Mouse (Mus musculus): ENCODE data around the gene Srpr.

Gene Srpr

GRCm38 (mm10) chr9:35199772-35200471, at the start of gene Srpr, which contains the start of gene Tirap:
Gene Srpr (plus strand): TSS chr9:35200175.
Gene Tirap (minus strand): TSS chr9:35200291.
- peak; percentile 96 for DNase-seq (ENCODE audit: extremely low spot score, low spot score)

- DNase-seq (ENCODE audit: extremely low spot score, low spot score): no peak
Observed at GRCm38 (mm10) chr9:35152923-35153322, 47.1 kb upstream of the Srpr start.

GRCm38 (mm10) chr9:35156002-35156710, 43.8 kb upstream of the Srpr start:
- no peak for DNase-seq (ENCODE audit: extremely low spot score, low spot score)

GRCm38 (mm10) chr9:35156862-35157261, 43.1 kb upstream of the Srpr start:
- DNase-seq (ENCODE audit: extremely low spot score, low spot score): no peak

GRCm38 (mm10) chr9:35158477-35158876, 41.5 kb upstream of the Srpr start:
- no peak for DNase-seq (ENCODE audit: extremely low spot score, low spot score)

- DNase-seq (ENCODE audit: extremely low spot score, low spot score): no peak
Observed at GRCm38 (mm10) chr9:35160662-35161061, 39.3 kb upstream of the Srpr start.

- DNase-seq (ENCODE audit: extremely low spot score, low spot score): no peak
Observed at GRCm38 (mm10) chr9:35161721-35162120, 38.3 kb upstream of the Srpr start.

- no peak for DNase-seq (ENCODE audit: extremely low spot score, low spot score)
Observed at GRCm38 (mm10) chr9:35163011-35163690, 36.8 kb upstream of the Srpr start.

GRCm38 (mm10) chr9:35164142-35164874, 35.7 kb upstream of the Srpr start:
- no peak for DNase-seq (ENCODE audit: extremely low spot score, low spot score)

GRCm38 (mm10) chr9:35166144-35166797, 33.7 kb upstream of the Srpr start:
- DNase-seq (ENCODE audit: extremely low spot score, low spot score): no peak

GRCm38 (mm10) chr9:35166798-35167635, 33.0 kb upstream of the Srpr start:
- no peak for DNase-seq (ENCODE audit: extremely low spot score, low spot score)

GRCm38 (mm10) chr9:35170071-35170470, 29.9 kb upstream of the Srpr start:
- no peak for DNase-seq (ENCODE audit: extremely low spot score, low spot score)

GRCm38 (mm10) chr9:35173331-35173730, 26.6 kb upstream of the Srpr start:
- DNase-seq (ENCODE audit: extremely low spot score, low spot score): no peak

- DNase-seq (ENCODE audit: extremely low spot score, low spot score): peak; percentile 93
Observed at GRCm38 (mm10) chr9:35175251-35176123, 24.5 kb upstream of the Srpr start, which contains the start of gene Dcps. Gene Dcps (minus strand): TSS chr9:35176061.

GRCm38 (mm10) chr9:35176124-35176659, 23.8 kb upstream of the Srpr start:
- no peak for DNase-seq (ENCODE audit: extremely low spot score, low spot score)

- no peak for DNase-seq (ENCODE audit: extremely low spot score, low spot score)
Observed at GRCm38 (mm10) chr9:35182832-35183231, 17.1 kb upstream of the Srpr start.

- no peak for DNase-seq (ENCODE audit: extremely low spot score, low spot score)
Observed at GRCm38 (mm10) chr9:35183359-35183758, 16.6 kb upstream of the Srpr start.

- DNase-seq (ENCODE audit: extremely low spot score, low spot score): no peak
Observed at GRCm38 (mm10) chr9:35186430-35186829, 13.5 kb upstream of the Srpr start.
